Mouse (Mus musculus) heart, postnatal 4 days (tissue): ENCODE results near the gene Ganab. TPM values are rescaled to one million over a fixed set of nuclear protein-coding genes. Genes with fewer than 3 reads are reported as not detected.

Experiments
- microRNA-seq, 2 experiments: library from miRNA; unstranded; fragments of <30 nt; microRNA quantifications; one replicate each; pipeline ENCODE4 v1.2.0; 2021 to 2022
- total RNA-seq, 2 experiments: library from RNA; stranded (reverse); gene quantifications; 2 replicates each; pipeline ENCODE4 v1.2.3; 2021

The Ganab gene
- total RNA-seq, 2 experiments from 2014 or later = 80.9 to 83.7 TPM

Small RNA genes lying within 50 kb of the gene (microRNA-seq; reads per million reads assigned to microRNA genes)
- 0 to 0.20 reads per million in 2 experiments for gene Mir5136

Other genes starting within 250 kb of the Ganab start
- not detected for gene Chrm1, start 234.3 kb upstream of the Ganab start, total RNA-seq
- gene Slc3a2, start 174.7 kb upstream of the Ganab start, total RNA-seq = 10 to 100 TPM; 62.4 to 66.3 TPM
- gene Wdr74, start 162.2 kb upstream of the Ganab start, total RNA-seq = 10 to 100 TPM; 30.3 to 31.1 TPM
- not detected for gene 1700092M07Rik, start 157.4 kb upstream of the Ganab start, total RNA-seq
- gene Stx5a, start 156.7 kb upstream of the Ganab start, total RNA-seq = 10 to 100 TPM; 43.4 to 48.5 TPM
- 10 to 100 TPM; 82.1 to 86.1 TPM for gene Nxf1, start 141.0 kb upstream of the Ganab start, total RNA-seq
- 100 to 1,000 TPM; 121 to 133 TPM for gene Tmem223, start 127.1 kb upstream of the Ganab start, total RNA-seq
- 10 to 100 TPM; 16.6 to 17.1 TPM for gene Tmem179b, start 123.6 kb upstream of the Ganab start, total RNA-seq
- 10 to 100 TPM; 12.1 to 12.5 TPM for gene Taf6l, start 111.7 kb upstream of the Ganab start, total RNA-seq
- 10 to 100 TPM; 71.2 to 80.6 TPM for gene Polr2g, start 99.5 kb upstream of the Ganab start, total RNA-seq
- 1 to 10 TPM; 2.4 to 2.5 TPM for gene Zbtb3, start 95.5 kb upstream of the Ganab start, total RNA-seq
- gene Ttc9c, start 78.7 kb upstream of the Ganab start, total RNA-seq = 10 to 100 TPM; 20.9 to 22.8 TPM
- gene Hnrnpul2, start 78.1 kb upstream of the Ganab start, total RNA-seq = 10 to 100 TPM; 53.5 to 56.0 TPM
- gene AC129217.1, start 68.3 kb upstream of the Ganab start, total RNA-seq = not detected
- 10 to 100 TPM; 26.2 to 27.5 TPM for gene Bscl2, start 60.6 kb upstream of the Ganab start, total RNA-seq
- gene Gng3, start 58.9 kb upstream of the Ganab start, total RNA-seq = under 1 TPM in 1 of 2 experiments, not detected in 1; 0.16 TPM
- 1 to 10 TPM; 2.4 to 2.5 TPM for gene Lrrn4cl, start 47.3 kb upstream of the Ganab start, total RNA-seq
- gene Ubxn1, start 26.6 kb upstream of the Ganab start, total RNA-seq = 100 to 1,000 TPM; 112 to 125 TPM
- 10 to 100 TPM; 39.4 to 41.2 TPM for gene Uqcc3, start 17.1 kb upstream of the Ganab start, total RNA-seq
- 1 to 10 TPM; 2.1 to 5.6 TPM for gene Lbhd1, start 14.3 kb upstream of the Ganab start, total RNA-seq
- not detected for gene Gm49403, start 14.1 kb upstream of the Ganab start, total RNA-seq
- gene 1810009A15Rik, start 9.2 kb upstream of the Ganab start, total RNA-seq = 10 to 100 TPM; 23.7 to 24.9 TPM
- gene Gm49416, start 9.1 kb upstream of the Ganab start, total RNA-seq = 1 to 10 TPM; 2.3 to 3.6 TPM
- gene Ints5, start 5.1 kb upstream of the Ganab start, total RNA-seq = 10 to 100 TPM; 16.3 to 17.1 TPM
- 10 to 100 TPM; 36.0 to 38.0 TPM for gene B3gat3, start 22.3 kb downstream of the Ganab start, total RNA-seq
- 1 to 10 TPM; 3.1 to 3.2 TPM for gene Rom1, start 31.3 kb downstream of the Ganab start, total RNA-seq
- 10 to 100 TPM; 15.4 to 16.6 TPM for gene Eml3, start 31.5 kb downstream of the Ganab start, total RNA-seq
- 10 to 100 TPM; 62.5 to 63.8 TPM for gene Mta2, start 43.8 kb downstream of the Ganab start, total RNA-seq
- 1 to 10 TPM; 8.3 to 9.6 TPM for gene Tut1, start 55.8 kb downstream of the Ganab start, total RNA-seq
- 100 to 1,000 TPM; 357 to 371 TPM for gene Eef1g, start 69.0 kb downstream of the Ganab start, total RNA-seq
- 100 to 1,000 TPM; 303 to 328 TPM for gene Ahnak, start 91.2 kb downstream of the Ganab start, total RNA-seq
- gene Scgb1a1, start 189.9 kb downstream of the Ganab start, total RNA-seq = not detected
- 10 to 100 TPM; 13.2 to 16.4 TPM for gene Asrgl1, start 237.6 kb downstream of the Ganab start, total RNA-seq